Mouse (Mus musculus): ENCODE data around the gene Emc10.

The Emc10 gene

GRCm38 (mm10) chr7:44463556-44464225, 32.6 kb downstream of the Emc10 start:
- DNase-seq (ENCODE audit: low read depth, low spot score) = no peak

GRCm38 (mm10) chr7:44463056-44463425, 33.3 kb downstream of the Emc10 start:
- DNase-seq (ENCODE audit: low read depth, low spot score) = no peak

- DNase-seq (ENCODE audit: low read depth, low spot score) = peak; percentile 51
Measured at GRCm38 (mm10) chr7:44462218-44463055, 33.9 kb downstream of the Emc10 start.

GRCm38 (mm10) chr7:44461503-44462217, 34.7 kb downstream of the Emc10 start:
- DNase-seq (ENCODE audit: low read depth, low spot score) = no peak

GRCm38 (mm10) chr7:44460767-44461502, 35.4 kb downstream of the Emc10 start:
- DNase-seq (ENCODE audit: low read depth, low spot score) = no peak

GRCm38 (mm10) chr7:44460067-44460466, 36.3 kb downstream of the Emc10 start:
- no peak for DNase-seq (ENCODE audit: low read depth, low spot score)

- DNase-seq (ENCODE audit: low read depth, low spot score) = no peak
Measured at GRCm38 (mm10) chr7:44456302-44456701, 40.0 kb downstream of the Emc10 start.

GRCm38 (mm10) chr7:44453256-44453655, 43.1 kb downstream of the Emc10 start:
- no peak for DNase-seq (ENCODE audit: low read depth, low spot score)

GRCm38 (mm10) chr7:44446070-44446855, 50.1 kb downstream of the Emc10 start:
- DNase-seq (ENCODE audit: low read depth, low spot score) = no peak

- no peak for DNase-seq (ENCODE audit: low read depth, low spot score)
Measured at GRCm38 (mm10) chr7:44445528-44445923, 50.8 kb downstream of the Emc10 start.

- DNase-seq (ENCODE audit: low read depth, low spot score) = no peak
Measured at GRCm38 (mm10) chr7:44444886-44445527, 51.3 kb downstream of the Emc10 start.

- no peak for DNase-seq (ENCODE audit: low read depth, low spot score)
Measured at GRCm38 (mm10) chr7:44443268-44444173, 52.8 kb downstream of the Emc10 start.

GRCm38 (mm10) chr7:44442407-44442821, 53.9 kb downstream of the Emc10 start:
- DNase-seq (ENCODE audit: low read depth, low spot score) = no peak

GRCm38 (mm10) chr7:44441648-44442109, 54.6 kb downstream of the Emc10 start:
- no peak for DNase-seq (ENCODE audit: low read depth, low spot score)

GRCm38 (mm10) chr7:44441180-44441579, 55.1 kb downstream of the Emc10 start:
- no peak for DNase-seq (ENCODE audit: low read depth, low spot score)

- DNase-seq (ENCODE audit: low read depth, low spot score) = no peak
Measured at GRCm38 (mm10) chr7:44440479-44440878, 55.9 kb downstream of the Emc10 start.

Measured in embryo, embryonic 11.5 days (tissue).